Mouse (Mus musculus) intestine, postnatal 0 days (tissue): ENCODE data around the gene Atg2b. TPM values are rescaled to one million over a fixed set of nuclear protein-coding genes. Genes with fewer than 3 reads are reported as not detected.

Experiments used
- ATAC-seq: fragments of 200-750 bp; cut with Nextera tagmentation; 2 replicates; pipeline ENCODE4 v1.8.0; 2017; ENCODE audit warnings: mild to moderate bottlenecking, moderate TSS enrichment, moderate library complexity
- H3K27ac ChIP-seq: fragments of 300-500 bp; sonication (generic); 2 replicates; pipeline ENCODE4 v1.5.1; 2014; ENCODE audit warnings: mild to moderate bottlenecking, low read depth, low read length, moderate library complexity
- H3K27me3 ChIP-seq: fragments of 300-500 bp; sonication (generic); replicated peaks from 2 replicates; pipeline ENCODE4 v1.6.1; 2014; ENCODE audit warnings: low read length, mixed read lengths; ENCODE audit not compliant: control insufficient read depth, insufficient read depth
- H3K36me3 ChIP-seq: fragments of 300-500 bp; sonication (generic); 2 replicates; pipeline ENCODE4 v1.6.1; 2014; ENCODE audit warnings: mild to moderate bottlenecking, moderate library complexity; ENCODE audit not compliant: control insufficient read depth, insufficient read depth
- H3K4me1 ChIP-seq: fragments of 300-500 bp; sonication (generic); replicated peaks from 2 replicates; pipeline ENCODE4 v1.6.1; 2014; ENCODE audit warnings: antibody characterized with exemption, low read length, mixed read lengths; ENCODE audit not compliant: control insufficient read depth, insufficient read depth
- H3K4me2 ChIP-seq: fragments of 300-500 bp; sonication (generic); replicated peaks from 2 replicates; pipeline ENCODE4 v1.6.1; 2014; ENCODE audit warnings: low read depth, mild to moderate bottlenecking, moderate library complexity
- H3K4me3 ChIP-seq: fragments of 300-500 bp; sonication (generic); 2 replicates; pipeline ENCODE4 v1.5.1; 2014; ENCODE audit warnings: low read depth, low read length
- H3K9ac ChIP-seq: fragments of 300-500 bp; sonication (generic); 2 replicates; pipeline ENCODE4 v1.6.1; 2014; ENCODE audit warnings: mild to moderate bottlenecking, low read depth, low read length
- H3K9me3 ChIP-seq: fragments of 300-500 bp; sonication (generic); 2 replicates; pipeline ENCODE4 v1.6.1; 2016; ENCODE audit warnings: mixed run types; ENCODE audit not compliant: control insufficient read depth
- CTCF ChIP-seq: sonication (generic); IDR thresholded peaks from 2 replicates; pipeline ENCODE4 v1.5.1; 2016; ENCODE audit warnings: low read depth, mild to moderate bottlenecking, control low read depth, antibody characterized with exemption, moderate library complexity
- WGBS: fragments of 180-500 bp; shearing (Covaris S2); extraction: QIAGEN DNeasy Blood & Tissue Kit; methylation state at CpG from one replicate; pipeline ENCODE4 v1.1.7; 2014; 5-methylcytosine and 5-hydroxymethylcytosine counted together
- polyA plus RNA-seq: library from polyadenylated mRNA; unstranded; fragments of >200 nt; fragmentation: Nextera tagmentation; extraction: Ambion mirVana; gene quantifications from 2 replicates; pipeline ENCODE4 v1.2.1, GENCODE M21; 2015

The Atg2b gene
- polyA plus RNA-seq, 1 experiment from 2014 or later = 10.8 TPM

- Histone ChIP-seq H3K4me3 (no peak overlapping the region), H3K4me1 (no peaks in the 10 kb centered on the region), H3K36me3 (peaks cover 80% of the 10 kb centered on the region), H3K27me3 (no peaks in the 10 kb centered on the region), H3K27ac (no peak overlapping the region), H3K4me2 (no peak overlapping the region), H3K9me3 (no peaks in the 10 kb centered on the region), H3K9ac (no peak overlapping the region)
- TF ChIP-seq CTCF = no peak
- no peak for ATAC-seq
- 93% methylated on average over 12 of the region's 12 CpGs for WGBS
Observed at GRCm38 (mm10) chr12:105622981-105623539, 62.0 kb downstream of the Atg2b start.

- 95% methylated on average over 7 of the region's 7 CpGs for WGBS
Observed at GRCm38 (mm10) chr12:105622048-105622447, 63.0 kb downstream of the Atg2b start.

GRCm38 (mm10) chr12:105613559-105613958, 71.5 kb downstream of the Atg2b start:
- ATAC-seq = no peak
- WGBS = 86% methylated on average over 10 of the region's 10 CpGs

More at GRCm38 (mm10) chr12:105622048-105622447, 63.0 kb downstream of the Atg2b start:
- no peaks in the 10 kb centered on the region for H3K4me1 ChIP-seq
- ATAC-seq = no peak
- H3K27ac ChIP-seq = no peak overlapping the region
- H3K4me2 ChIP-seq = no peak overlapping the region
- H3K36me3 ChIP-seq = peaks cover 83% of the 10 kb centered on the region
- no peaks in the 10 kb centered on the region for H3K27me3 ChIP-seq
- no peak for TF ChIP-seq CTCF
- no peak overlapping the region for H3K4me3 ChIP-seq
- H3K9me3 ChIP-seq = no peaks in the 10 kb centered on the region
- no peak overlapping the region for H3K9ac ChIP-seq

GRCm38 (mm10) chr12:105611748-105612147, 73.3 kb downstream of the Atg2b start:
- no peaks in the 10 kb centered on the region for H3K27me3 ChIP-seq
- no peak for ATAC-seq
- H3K9ac ChIP-seq = no peak overlapping the region
- H3K4me1 ChIP-seq = 0 out of 2 replicates have a peak, but pooled peaks cover 10% of the 10 kb centered on the region
- TF ChIP-seq CTCF = peak; percentile 87
- 0 out of 2 replicates have a peak overlapping the region, but pooled peaks have one; percentile 3 for H3K4me2 ChIP-seq
- H3K27ac ChIP-seq = 0 out of 2 replicates have a peak overlapping the region, but pooled peaks have one; percentile 31
- peaks cover 22% of the 10 kb centered on the region for H3K36me3 ChIP-seq
- 19% methylated on average over 7 of the region's 7 CpGs for WGBS
- H3K9me3 ChIP-seq = no peaks in the 10 kb centered on the region
- no peak overlapping the region for H3K4me3 ChIP-seq

More at GRCm38 (mm10) chr12:105613559-105613958, 71.5 kb downstream of the Atg2b start:
- H3K4me1 ChIP-seq = 0 out of 2 replicates have a peak, but pooled peaks cover 10% of the 10 kb centered on the region
- H3K9me3 ChIP-seq = no peaks in the 10 kb centered on the region
- no peak overlapping the region for H3K4me3 ChIP-seq
- H3K36me3 ChIP-seq = peaks cover 40% of the 10 kb centered on the region
- no peak overlapping the region for H3K9ac ChIP-seq
- H3K27ac ChIP-seq = 0 out of 2 replicates have a peak overlapping the region, but pooled peaks have one; percentile 21
- H3K4me2 ChIP-seq = no peak overlapping the region
- no peak for TF ChIP-seq CTCF
- H3K27me3 ChIP-seq = no peaks in the 10 kb centered on the region

- Histone ChIP-seq H3K4me1 (0 out of 2 replicates have a peak, but pooled peaks cover 10% of the 10 kb centered on the region), H3K9me3 (no peaks in the 10 kb centered on the region), H3K27me3 (no peaks in the 10 kb centered on the region), H3K9ac (no peak overlapping the region), H3K27ac (peak overlapping the region; percentile 31; the same call in 1 of the 2 replicates), H3K4me2 (no peak overlapping the region), H3K4me3 (no peak overlapping the region), H3K36me3 (peaks cover 15% of the 10 kb centered on the region)
- no peak for TF ChIP-seq CTCF
- 48% methylated on average over 2 of the region's 2 CpGs for WGBS
- ATAC-seq = no peak
Observed at GRCm38 (mm10) chr12:105611045-105611444, 74.0 kb downstream of the Atg2b start.

GRCm38 (mm10) chr12:105606881-105607280, 78.1 kb downstream of the Atg2b start:
- ATAC-seq = no peak
- Histone ChIP-seq H3K27me3 (no peaks in the 10 kb centered on the region), H3K36me3 (no peaks in the 10 kb centered on the region), H3K4me3 (no peak overlapping the region), H3K4me1 (0 out of 2 replicates have a peak, but pooled peaks cover 10% of the 10 kb centered on the region), H3K9me3 (no peaks in the 10 kb centered on the region), H3K4me2 (no peak overlapping the region), H3K27ac (no peak overlapping the region), H3K9ac (no peak overlapping the region)
- no peak for TF ChIP-seq CTCF
- WGBS = 66% methylated on average over 4 of the region's 4 CpGs
